Mouse (Mus musculus) bone marrow macrophage, adult 2 months (primary cell): ENCODE measurements at regions not wholly inside any gene's neighbourhood (a gene's known extent, or its start where the extent isn't known, plus 50 kb on each side); places are given as distances from the start of the nearest gene placed in this dataset.

Source experiments
- CTCF ChIP-seq: IDR thresholded peaks from 2 replicates; pipeline ENCODE4 v1.5.1; 2012; ENCODE audit warnings: low read depth, mild to moderate bottlenecking, low read length, moderate library complexity
- POLR2A ChIP-seq: IDR thresholded peaks from 2 replicates; pipeline ENCODE4 v1.6.1; 2012; ENCODE audit warnings: mild to moderate bottlenecking, low read depth, low read length, borderline replicate concordance

DNA sequence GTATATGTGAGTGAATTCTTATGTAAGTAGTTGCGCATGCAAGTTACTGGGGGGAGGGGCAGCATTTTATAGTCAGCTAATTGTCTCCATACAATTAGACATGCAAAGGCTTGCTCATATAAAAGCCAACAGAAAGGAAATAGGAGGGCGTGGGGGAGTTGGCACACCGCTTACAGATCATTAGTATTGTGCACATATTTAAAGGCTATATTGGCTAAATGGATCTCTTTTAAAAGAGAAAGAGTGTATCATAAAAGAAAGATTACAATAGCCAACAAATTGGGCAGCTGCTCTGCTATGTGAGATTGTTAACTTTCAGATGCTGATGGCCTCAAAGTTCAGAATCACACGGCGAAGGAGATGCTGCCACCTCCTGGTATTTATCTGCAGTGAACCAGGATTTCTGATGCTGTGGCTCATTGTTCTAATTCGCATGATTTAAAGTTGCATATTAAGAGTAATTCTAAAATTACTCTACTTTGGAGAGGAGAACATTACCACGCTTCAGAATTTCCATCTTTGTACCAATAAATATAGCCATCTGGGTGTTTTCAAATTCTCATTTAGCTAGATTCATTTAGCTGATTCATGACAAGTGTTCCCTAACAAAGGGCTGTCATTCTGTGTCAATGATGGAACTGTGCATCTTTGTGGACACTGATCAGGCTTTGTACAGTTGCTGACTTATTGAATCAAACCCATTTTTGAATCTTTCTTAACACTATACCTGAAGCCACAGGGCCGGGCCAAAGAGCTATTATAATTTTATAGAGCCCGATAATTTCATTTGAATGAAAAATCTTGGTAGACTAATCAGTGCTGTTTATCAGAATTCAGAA is 156.7 kb upstream of the Pdzrn3 start:
- TF ChIP-seq CTCF (no peak), POLR2A (no peak)
